Mouse (Mus musculus): ENCODE measurements around the gene Fam8a1. TPM values are rescaled to one million over a fixed set of nuclear protein-coding genes. Genes with fewer than 3 reads are reported as not detected.

The Fam8a1 gene
- polyA plus RNA-seq, 1 experiment from 2014 or later = 16.7 TPM

DNA sequence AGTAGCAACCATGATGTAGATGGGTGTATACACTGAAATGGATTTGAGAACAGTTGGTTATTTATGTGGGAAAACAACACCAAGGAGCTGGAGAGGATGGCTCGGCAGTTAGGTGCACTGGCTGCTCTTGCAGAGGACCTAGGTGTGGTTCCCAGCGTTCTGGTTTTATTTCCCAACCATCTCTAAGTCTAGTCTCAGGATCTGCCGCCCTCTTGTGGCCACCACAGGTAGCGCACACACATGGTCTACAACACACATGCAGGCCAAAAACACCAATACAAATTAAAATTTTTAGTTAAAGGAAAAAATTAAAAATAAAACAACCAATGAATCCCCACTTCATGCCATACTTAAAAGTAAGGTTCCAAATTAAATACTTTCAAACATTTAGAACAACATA, 27.0 kb upstream of the Fam8a1 start:
- H3K36me3 ChIP-seq = peaks cover 63% of the 10 kb centered on the region

GRCm38 (mm10) chr13:46644175-46644574, 25.1 kb upstream of the Fam8a1 start:
- Histone ChIP-seq H3K4me3 (no peak overlapping the region), H3K27ac (ENCODE audit: poor library complexity, severe bottlenecking) (no peak overlapping the region), H3K27me3 (replicated peaks) (no peaks in the 10 kb centered on the region), H3K9ac (no peak overlapping the region), H3K4me1 (replicated peaks) (no peaks in the 10 kb centered on the region; the same call in 1 of the 2 replicates), H3K9me3 (replicated peaks) (peaks cover 6% of the 10 kb centered on the region; the same call in 1 of the 2 replicates), H3K4me2 (no peak overlapping the region), H3K36me3 (peaks cover 61% of the 10 kb centered on the region)
- ATAC-seq (ENCODE audit: insufficient number of reproducible peaks, low FRiP score) = no peak
- WGBS = 83% methylated on average over 6 of the region's 6 CpGs

More for the DNA sequence above, 27.0 kb upstream of the Fam8a1 start:
- no peaks in the 10 kb centered on the region; the same call in 1 of the 2 replicates for H3K4me1 ChIP-seq (replicated peaks)
- no peak overlapping the region for H3K27ac ChIP-seq (ENCODE audit: poor library complexity, severe bottlenecking)
- H3K27me3 ChIP-seq (replicated peaks) = no peaks in the 10 kb centered on the region
- no peak overlapping the region for H3K9ac ChIP-seq
- WGBS = 82% methylated on average over 4 of the region's 4 CpGs
- H3K4me2 ChIP-seq = no peak overlapping the region
- peaks cover 6% of the 10 kb centered on the region; the same call in 1 of the 2 replicates for H3K9me3 ChIP-seq (replicated peaks)
- no peak for ATAC-seq (ENCODE audit: insufficient number of reproducible peaks, low FRiP score)
- H3K4me3 ChIP-seq = no peak overlapping the region

- Histone ChIP-seq H3K4me3 (no peak overlapping the region), H3K9me3 (replicated peaks) (peaks cover 6% of the 10 kb centered on the region; the same call in 1 of the 2 replicates), H3K9ac (no peak overlapping the region), H3K36me3 (peaks cover 58% of the 10 kb centered on the region), H3K27ac (ENCODE audit: poor library complexity, severe bottlenecking) (no peak overlapping the region), H3K4me1 (replicated peaks) (no peaks in the 10 kb centered on the region; the same call in 1 of the 2 replicates), H3K4me2 (no peak overlapping the region), H3K27me3 (replicated peaks) (no peaks in the 10 kb centered on the region)
- 90% methylated on average over 6 of the region's 6 CpGs for WGBS
- ATAC-seq (ENCODE audit: insufficient number of reproducible peaks, low FRiP score) = no peak
These were observed 23.8 kb upstream of the Fam8a1 start for GRCm38 (mm10) chr13:46645476-46645875.

- 78% methylated on average over 7 of the region's 7 CpGs for WGBS
- H3K4me1 ChIP-seq (replicated peaks) = no peaks in the 10 kb centered on the region
- no peaks in the 10 kb centered on the region for H3K27me3 ChIP-seq (replicated peaks)
- H3K9ac ChIP-seq = no peak overlapping the region
- no peak overlapping the region for H3K4me3 ChIP-seq
- peaks cover 34% of the 10 kb centered on the region for H3K36me3 ChIP-seq
- ATAC-seq (ENCODE audit: insufficient number of reproducible peaks, low FRiP score) = no peak
- 0 out of 2 replicates have a peak, but pooled peaks cover 6% of the 10 kb centered on the region for H3K9me3 ChIP-seq (replicated peaks)
- no peak overlapping the region for H3K4me2 ChIP-seq
- H3K27ac ChIP-seq (ENCODE audit: poor library complexity, severe bottlenecking) = no peak overlapping the region
These were observed 17.5 kb upstream of the Fam8a1 start for GRCm38 (mm10) chr13:46651853-46652252.

- ATAC-seq (ENCODE audit: insufficient number of reproducible peaks, low FRiP score) = no peak
- Histone ChIP-seq H3K4me3 (no peak overlapping the region), H3K27ac (ENCODE audit: poor library complexity, severe bottlenecking) (no peak overlapping the region), H3K36me3 (peaks cover 28% of the 10 kb centered on the region), H3K4me2 (no peak overlapping the region), H3K4me1 (replicated peaks) (no peaks in the 10 kb centered on the region), H3K9ac (no peak overlapping the region), H3K27me3 (replicated peaks) (no peaks in the 10 kb centered on the region), H3K9me3 (replicated peaks) (0 out of 2 replicates have a peak, but pooled peaks cover 6% of the 10 kb centered on the region)
- whole genome bisulfite sequencing = 89% methylated on average over 7 of the region's 7 CpGs
These were observed 16.7 kb upstream of the Fam8a1 start for GRCm38 (mm10) chr13:46652671-46653070.

DNA sequence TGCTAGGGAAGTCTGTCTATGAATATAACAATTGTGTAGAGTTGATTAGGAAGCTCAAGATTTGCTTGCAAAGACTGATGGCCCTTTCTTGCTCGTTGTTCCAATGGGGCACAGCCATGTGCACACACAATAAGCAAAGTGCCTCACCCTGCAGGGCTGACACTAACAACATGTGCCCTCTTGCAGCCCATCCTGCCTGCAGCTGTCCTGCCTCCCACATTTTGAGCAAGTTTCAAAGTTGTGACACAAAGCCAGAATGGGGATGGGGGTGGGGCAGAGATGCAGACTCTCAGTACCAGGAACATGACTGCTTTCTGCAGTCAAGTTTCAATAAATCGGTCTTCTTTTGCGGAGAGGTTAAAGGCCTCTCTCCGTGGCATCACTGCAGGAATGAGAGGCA, 15.7 kb upstream of the Fam8a1 start:
- Histone ChIP-seq H3K27me3 (replicated peaks) (no peaks in the 10 kb centered on the region), H3K4me2 (no peak overlapping the region), H3K9ac (no peak overlapping the region), H3K9me3 (replicated peaks) (0 out of 2 replicates have a peak, but pooled peaks cover 6% of the 10 kb centered on the region), H3K36me3 (peaks cover 20% of the 10 kb centered on the region), H3K4me3 (no peak overlapping the region), H3K27ac (ENCODE audit: poor library complexity, severe bottlenecking) (no peak overlapping the region), H3K4me1 (replicated peaks) (no peaks in the 10 kb centered on the region)
- 88% methylated on average over 4 of the region's 4 CpGs for WGBS
- no peak for ATAC-seq (ENCODE audit: insufficient number of reproducible peaks, low FRiP score)

- WGBS = 82% methylated on average over 5 of the region's 5 CpGs
- no peak for ATAC-seq (ENCODE audit: insufficient number of reproducible peaks, low FRiP score)
These were observed 14.8 kb upstream of the Fam8a1 start for GRCm38 (mm10) chr13:46654566-46654965.

DNA sequence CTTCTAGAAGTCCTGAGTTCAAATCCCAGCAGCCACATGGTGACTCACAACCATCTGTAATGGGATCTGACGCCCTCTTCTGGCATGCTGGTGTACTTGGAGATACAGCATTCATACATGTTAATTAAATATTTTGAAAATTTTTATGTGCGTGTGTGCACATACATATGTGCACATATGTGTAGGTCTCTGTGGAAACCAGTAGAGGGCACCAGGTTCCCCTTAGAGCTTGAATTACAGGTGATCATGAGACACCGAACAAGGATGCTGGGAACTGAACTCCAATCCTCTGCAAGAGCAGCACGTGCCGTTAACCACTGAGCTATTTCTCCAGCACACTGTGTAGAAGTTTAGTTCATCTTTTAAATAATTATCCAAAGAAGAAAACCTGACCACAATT, 10.1 kb upstream of the Fam8a1 start:
- no peaks in the 10 kb centered on the region for H3K27me3 ChIP-seq (replicated peaks)
- H3K4me3 ChIP-seq = no peak overlapping the region
- no peak overlapping the region for H3K4me2 ChIP-seq
- no peak for ATAC-seq (ENCODE audit: insufficient number of reproducible peaks, low FRiP score)
- no peaks in the 10 kb centered on the region for H3K9me3 ChIP-seq (replicated peaks)
- H3K4me1 ChIP-seq (replicated peaks) = peaks cover 8% of the 10 kb centered on the region; the same call in 1 of the 2 replicates
- H3K27ac ChIP-seq (ENCODE audit: poor library complexity, severe bottlenecking) = no peak overlapping the region
- 87% methylated on average over 5 of the region's 5 CpGs for WGBS
- no peaks in the 10 kb centered on the region for H3K36me3 ChIP-seq
- H3K9ac ChIP-seq = no peak overlapping the region

More at GRCm38 (mm10) chr13:46654566-46654965, 14.8 kb upstream of the Fam8a1 start:
- no peaks in the 10 kb centered on the region for H3K27me3 ChIP-seq (replicated peaks)
- H3K9ac ChIP-seq = no peak overlapping the region
- 0 out of 2 replicates have a peak, but pooled peaks cover 6% of the 10 kb centered on the region for H3K9me3 ChIP-seq (replicated peaks)
- peaks cover 13% of the 10 kb centered on the region for H3K36me3 ChIP-seq
- no peaks in the 10 kb centered on the region for H3K4me1 ChIP-seq (replicated peaks)
- no peak overlapping the region for H3K4me2 ChIP-seq
- H3K27ac ChIP-seq (ENCODE audit: poor library complexity, severe bottlenecking) = no peak overlapping the region
- no peak overlapping the region for H3K4me3 ChIP-seq

GRCm38 (mm10) chr13:46663461-46663964, 5.8 kb upstream of the Fam8a1 start:
- ATAC-seq (ENCODE audit: insufficient number of reproducible peaks, low FRiP score) = no peak
- Histone ChIP-seq H3K9ac (no peak overlapping the region), H3K4me3 (no peak overlapping the region), H3K27me3 (replicated peaks) (no peaks in the 10 kb centered on the region), H3K9me3 (replicated peaks) (no peaks in the 10 kb centered on the region), H3K27ac (ENCODE audit: poor library complexity, severe bottlenecking) (no peak overlapping the region), H3K36me3 (no peaks in the 10 kb centered on the region), H3K4me1 (replicated peaks) (peaks cover 10% of the 10 kb centered on the region; the same call in 1 of the 2 replicates), H3K4me2 (no peak overlapping the region)
- 51% methylated on average over 4 of the region's 4 CpGs for WGBS

- no peaks in the 10 kb centered on the region for H3K27me3 ChIP-seq (replicated peaks)
- H3K4me1 ChIP-seq (replicated peaks) = peaks cover 18% of the 10 kb centered on the region
- H3K4me2 ChIP-seq = peak overlapping the region; percentile 89
- ATAC-seq (ENCODE audit: insufficient number of reproducible peaks, low FRiP score) = peak; percentile 69
- peaks cover 32% of the 10 kb centered on the region for H3K36me3 ChIP-seq
- peak overlapping the region; percentile 99 for H3K9ac ChIP-seq
- 1% methylated on average over 93 of the region's 96 CpGs for WGBS
- H3K27ac ChIP-seq (ENCODE audit: poor library complexity, severe bottlenecking) = peak overlapping the region; percentile 87
- H3K9me3 ChIP-seq (replicated peaks) = no peaks in the 10 kb centered on the region
- H3K4me3 ChIP-seq = peak overlapping the region; percentile 99
These were observed 424 bp downstream of the Fam8a1 start for GRCm38 (mm10) chr13:46669620-46670271.

DNA sequence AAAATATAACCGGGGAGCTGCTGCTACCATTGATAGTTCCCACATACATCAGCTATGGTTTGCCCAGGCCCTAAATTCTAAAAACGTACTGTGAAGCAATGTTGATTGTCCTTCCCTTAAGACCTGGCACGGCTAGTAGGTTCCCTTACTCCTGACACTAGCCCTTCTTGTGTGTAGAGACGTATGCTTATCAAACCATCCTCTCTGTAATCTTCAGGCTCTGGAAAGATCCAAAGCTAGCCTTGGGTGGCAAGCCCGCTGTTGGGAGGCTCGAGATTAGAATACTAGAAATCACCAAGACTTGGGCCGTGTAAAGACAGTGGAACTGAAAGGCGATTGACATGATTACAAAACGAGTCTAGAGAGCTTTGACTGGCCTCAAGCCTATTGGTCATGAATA, 1.2 kb downstream of the Fam8a1 start:
- Histone ChIP-seq H3K27me3 (replicated peaks) (no peaks in the 10 kb centered on the region), H3K27ac (ENCODE audit: poor library complexity, severe bottlenecking) (no peak overlapping the region), H3K4me3 (peak overlapping the region; percentile 99), H3K36me3 (peaks cover 38% of the 10 kb centered on the region), H3K4me1 (replicated peaks) (peaks cover 18% of the 10 kb centered on the region), H3K4me2 (peak overlapping the region; percentile 89), H3K9ac (peak overlapping the region; percentile 99), H3K9me3 (replicated peaks) (no peaks in the 10 kb centered on the region)
- ATAC-seq (ENCODE audit: insufficient number of reproducible peaks, low FRiP score) = no peak
- 37% methylated on average over 9 of the region's 9 CpGs for WGBS
